Mouse (Mus musculus) hindbrain, embryonic 10.5 days (tissue): ENCODE results near the gene Sept1. TPM values are rescaled to one million over a fixed set of nuclear protein-coding genes. Genes with fewer than 3 reads are reported as not detected.
A peak's percentile ranks its signal among the peaks of the same experiment; 100 is the strongest.

Experiments
- DNase-seq: peaks from one replicate; pipeline ENCODE4 v3.0.0-alpha.2; 2017; ENCODE audit warnings: low spot score
- H3K27ac ChIP-seq: fragments of 300-500 bp; sonication (generic); 2 replicates; pipeline ENCODE4 v1.5.1; 2016; ENCODE audit warnings: mild to moderate bottlenecking, moderate library complexity
- H3K27me3 ChIP-seq: fragments of 300-500 bp; sonication (generic); 2 replicates; pipeline ENCODE4 v1.6.1; 2016; ENCODE audit warnings: mild to moderate bottlenecking; ENCODE audit not compliant: poor library complexity, insufficient read depth, severe bottlenecking
- H3K36me3 ChIP-seq: fragments of 300-500 bp; sonication (generic); 2 replicates; pipeline ENCODE4 v1.6.1; 2016; ENCODE audit warnings: mild to moderate bottlenecking, moderate library complexity
- H3K4me1 ChIP-seq: fragments of 300-500 bp; sonication (generic); replicated peaks from 2 replicates; pipeline ENCODE4 v1.6.1; 2016; ENCODE audit warnings: mild to moderate bottlenecking
- H3K4me3 ChIP-seq: fragments of 300-500 bp; sonication (generic); 2 replicates; pipeline ENCODE4 v1.5.1; 2016; ENCODE audit warnings: mild to moderate bottlenecking, moderate library complexity
- H3K9me3 ChIP-seq: fragments of 300-500 bp; sonication (generic); 2 replicates; pipeline ENCODE4 v1.6.1; 2016; ENCODE audit warnings: mild to moderate bottlenecking, moderate library complexity
- WGBS: fragments of 180-500 bp; shearing (Covaris S2); methylation state at CpG from one replicate; pipeline ENCODE4 v1.1.7; 2016; 5-methylcytosine and 5-hydroxymethylcytosine counted together
- polyA plus RNA-seq: library from polyadenylated mRNA; unstranded; fragments of >200 nt; fragmentation: Nextera tagmentation; extraction: Ambion mirVana; gene quantifications from 2 replicates; pipeline ENCODE4 v1.2.1, GENCODE M21; 2016

Gene Sept1
- polyA plus RNA-seq, 1 experiment from 2014 or later: 33.8 TPM

- 82% methylated on average over 6 of the region's 6 CpGs for WGBS
- DNase-seq: no peak
- Histone ChIP-seq H3K4me1 (no peaks in the 10 kb centered on the region), H3K4me3 (no peak overlapping the region), H3K36me3 (peaks cover 55% of the 10 kb centered on the region), H3K27me3 (no peaks in the 10 kb centered on the region), H3K9me3 (0 out of 2 replicates have a peak, but pooled peaks cover 2% of the 10 kb centered on the region), H3K27ac (no peak overlapping the region)
Measured at GRCm38 (mm10) chr7:127223515-127224478, 9.1 kb downstream of the Sept1 start.

GRCm38 (mm10) chr7:127223106-127223505 lies 9.8 kb downstream of the Sept1 start:
- no peak overlapping the region for H3K27ac ChIP-seq
- H3K4me1 ChIP-seq: no peaks in the 10 kb centered on the region
- no peak overlapping the region for H3K4me3 ChIP-seq
- no peaks in the 10 kb centered on the region for H3K27me3 ChIP-seq
- DNase-seq: no peak
- peaks cover 52% of the 10 kb centered on the region for H3K36me3 ChIP-seq
- WGBS: 97% methylated on average over 3 of the region's 3 CpGs
- H3K9me3 ChIP-seq: 0 out of 2 replicates have a peak, but pooled peaks cover 2% of the 10 kb centered on the region

GRCm38 (mm10) chr7:127220440-127220839 lies 12.5 kb downstream of the Sept1 start:
- WGBS: 89% methylated on average over 6 of the region's 6 CpGs
- no peak overlapping the region for H3K4me3 ChIP-seq

GRCm38 (mm10) chr7:127218670-127219069 lies 14.3 kb downstream of the Sept1 start:
- Histone ChIP-seq H3K4me3 (no peak overlapping the region), H3K27ac (no peak overlapping the region), H3K27me3 (peaks cover 17% of the 10 kb centered on the region), H3K9me3 (0 out of 2 replicates have a peak, but pooled peaks cover 2% of the 10 kb centered on the region), H3K4me1 (peaks cover 15% of the 10 kb centered on the region; the same call in 1 of the 2 replicates), H3K36me3 (peaks cover 23% of the 10 kb centered on the region)
- 94% methylated on average over 4 of the region's 4 CpGs for WGBS
- no peak for DNase-seq

More at GRCm38 (mm10) chr7:127220440-127220839, 12.5 kb downstream of the Sept1 start:
- H3K36me3 ChIP-seq: peaks cover 35% of the 10 kb centered on the region
- H3K27ac ChIP-seq: no peak overlapping the region
- 0 out of 2 replicates have a peak, but pooled peaks cover 2% of the 10 kb centered on the region for H3K9me3 ChIP-seq
- DNase-seq: no peak
- H3K4me1 ChIP-seq: no peaks in the 10 kb centered on the region
- H3K27me3 ChIP-seq: no peaks in the 10 kb centered on the region; the same call in 1 of the 2 replicates

GRCm38 (mm10) chr7:127217901-127218642 lies 14.9 kb downstream of the Sept1 start:
- Histone ChIP-seq H3K9me3 (0 out of 2 replicates have a peak, but pooled peaks cover 2% of the 10 kb centered on the region), H3K27ac (no peak overlapping the region), H3K27me3 (peaks cover 22% of the 10 kb centered on the region), H3K4me1 (peaks cover 15% of the 10 kb centered on the region; the same call in 1 of the 2 replicates), H3K4me3 (no peak overlapping the region), H3K36me3 (peaks cover 17% of the 10 kb centered on the region; the same call in 1 of the 2 replicates)
- DNase-seq: no peak
- whole genome bisulfite sequencing: 79% methylated on average over 10 of the region's 10 CpGs

GRCm38 (mm10) chr7:127217475-127217874 lies 15.5 kb downstream of the Sept1 start:
- DNase-seq: no peak

GRCm38 (mm10) chr7:127216307-127216706 lies 16.6 kb downstream of the Sept1 start:
- no peak overlapping the region for H3K4me3 ChIP-seq
- 84% methylated on average over 5 of the region's 5 CpGs for WGBS

More at GRCm38 (mm10) chr7:127217475-127217874, 15.5 kb downstream of the Sept1 start:
- Histone ChIP-seq H3K4me3 (no peak overlapping the region), H3K4me1 (peaks cover 15% of the 10 kb centered on the region; the same call in 1 of the 2 replicates), H3K27me3 (peaks cover 28% of the 10 kb centered on the region), H3K9me3 (0 out of 2 replicates have a peak, but pooled peaks cover 2% of the 10 kb centered on the region), H3K36me3 (peaks cover 11% of the 10 kb centered on the region; the same call in 1 of the 2 replicates), H3K27ac (no peak overlapping the region)
- whole genome bisulfite sequencing: 90% methylated on average over 6 of the region's 6 CpGs

GRCm38 (mm10) chr7:127214981-127215871 lies 17.7 kb downstream of the Sept1 start:
- Histone ChIP-seq H3K27ac (no peak overlapping the region), H3K4me3 (peak overlapping the region; percentile 42), H3K4me1 (peaks cover 18% of the 10 kb centered on the region; the same call in 1 of the 2 replicates), H3K9me3 (no peaks in the 10 kb centered on the region), H3K36me3 (0 out of 2 replicates have a peak, but pooled peaks cover 4% of the 10 kb centered on the region), H3K27me3 (peaks cover 37% of the 10 kb centered on the region)
- 24% methylated on average over 33 of the region's 33 CpGs for WGBS
- peak; percentile 69 for DNase-seq

More at GRCm38 (mm10) chr7:127216307-127216706, 16.6 kb downstream of the Sept1 start:
- Histone ChIP-seq H3K27me3 (peaks cover 33% of the 10 kb centered on the region), H3K27ac (no peak overlapping the region), H3K36me3 (0 out of 2 replicates have a peak, but pooled peaks cover 4% of the 10 kb centered on the region), H3K9me3 (no peaks in the 10 kb centered on the region), H3K4me1 (peaks cover 17% of the 10 kb centered on the region; the same call in 1 of the 2 replicates)
- no peak for DNase-seq

- WGBS: 23% methylated on average over 21 of the region's 21 CpGs
- peaks cover 37% of the 10 kb centered on the region for H3K27me3 ChIP-seq
- DNase-seq: no peak
- H3K27ac ChIP-seq: no peak overlapping the region
- 0 out of 2 replicates have a peak, but pooled peaks cover 4% of the 10 kb centered on the region for H3K36me3 ChIP-seq
- no peaks in the 10 kb centered on the region for H3K9me3 ChIP-seq
- H3K4me3 ChIP-seq: peak overlapping the region; percentile 42
- peaks cover 23% of the 10 kb centered on the region; the same call in 1 of the 2 replicates for H3K4me1 ChIP-seq
Measured at GRCm38 (mm10) chr7:127214521-127214920, 18.4 kb downstream of the Sept1 start.

GRCm38 (mm10) chr7:127213930-127214329 lies 19.0 kb downstream of the Sept1 start:
- 0 out of 2 replicates have a peak overlapping the region, but pooled peaks have one; percentile 42 for H3K4me3 ChIP-seq
- DNase-seq: no peak
- H3K27me3 ChIP-seq: peaks cover 37% of the 10 kb centered on the region
- H3K9me3 ChIP-seq: no peaks in the 10 kb centered on the region
- peaks cover 29% of the 10 kb centered on the region; the same call in 1 of the 2 replicates for H3K4me1 ChIP-seq
- 45% methylated on average over 12 of the region's 12 CpGs for WGBS
- 0 out of 2 replicates have a peak, but pooled peaks cover 4% of the 10 kb centered on the region for H3K36me3 ChIP-seq
- H3K27ac ChIP-seq: no peak overlapping the region

GRCm38 (mm10) chr7:127213485-127213884 lies 19.4 kb downstream of the Sept1 start:
- Histone ChIP-seq H3K27me3 (peaks cover 37% of the 10 kb centered on the region), H3K9me3 (no peaks in the 10 kb centered on the region), H3K27ac (no peak overlapping the region), H3K4me3 (no peak overlapping the region), H3K4me1 (peaks cover 29% of the 10 kb centered on the region; the same call in 1 of the 2 replicates), H3K36me3 (0 out of 2 replicates have a peak, but pooled peaks cover 4% of the 10 kb centered on the region)
- peak; percentile 18 for DNase-seq
- WGBS: 36% methylated on average over 7 of the region's 7 CpGs
